Mouse (Mus musculus): ENCODE measurements around the gene Xdh. TPM values are rescaled to one million over a fixed set of nuclear protein-coding genes. Genes with fewer than 3 reads are reported as not detected.

The Xdh gene
- polyA plus RNA-seq, 1 experiment: 248 TPM

- no peak overlapping the region for H3K4me3 ChIP-seq (ENCODE audit: low read depth, low read length)
- no peak for TF ChIP-seq CTCF (IDR thresholded peaks at IDR 0.05; ENCODE audit: extremely low read depth, insufficient read length, insufficient replicate concordance, low read depth, low read length)
- TF ChIP-seq POLR2A (IDR thresholded peaks at IDR 0.05; ENCODE audit: low read depth, low read length): no peak
- H3K4me1 ChIP-seq (ENCODE audit: control insufficient read depth, insufficient read depth, insufficient read length, low read length): no peaks in the 10 kb centered on the region
- WGBS: 82% methylated on average over 12 of the region's 12 CpGs
- H3K27ac ChIP-seq (ENCODE audit: insufficient read depth, low read depth, low read length): no peak overlapping the region
- no peaks in the 10 kb centered on the region for H3K27me3 ChIP-seq (ENCODE audit: control insufficient read depth, insufficient read depth, low read length)
- peaks cover 36% of the 10 kb centered on the region for H3K36me3 ChIP-seq (ENCODE audit: control insufficient read depth, insufficient read depth, low read length)
Observed at GRCm38 (mm10) chr17:73883332-73883731, 66.7 kb downstream of the Xdh start.

GRCm38 (mm10) chr17:73882194-73882593, 67.8 kb downstream of the Xdh start:
- Histone ChIP-seq H3K27ac (ENCODE audit: insufficient read depth, low read depth, low read length) (no peak overlapping the region), H3K4me1 (ENCODE audit: control insufficient read depth, insufficient read depth, insufficient read length, low read length) (no peaks in the 10 kb centered on the region), H3K36me3 (ENCODE audit: control insufficient read depth, insufficient read depth, low read length) (peaks cover 36% of the 10 kb centered on the region), H3K4me3 (ENCODE audit: low read depth, low read length) (no peak overlapping the region), H3K27me3 (ENCODE audit: control insufficient read depth, insufficient read depth, low read length) (no peaks in the 10 kb centered on the region)
- TF ChIP-seq CTCF (IDR thresholded peaks at IDR 0.05; ENCODE audit: extremely low read depth, insufficient read length, insufficient replicate concordance, low read depth, low read length): peak; percentile 93; the same call in 1 of the 2 replicates
- no peak for TF ChIP-seq POLR2A (IDR thresholded peaks at IDR 0.05; ENCODE audit: low read depth, low read length)
- 14% methylated on average over 9 of the region's 9 CpGs for WGBS

- H3K4me1 ChIP-seq (ENCODE audit: control insufficient read depth, insufficient read depth, insufficient read length, low read length): no peaks in the 10 kb centered on the region
- H3K4me3 ChIP-seq (ENCODE audit: low read depth, low read length): no peak overlapping the region
- no peak overlapping the region for H3K27ac ChIP-seq (ENCODE audit: insufficient read depth, low read depth, low read length)
- peaks cover 34% of the 10 kb centered on the region for H3K36me3 ChIP-seq (ENCODE audit: control insufficient read depth, insufficient read depth, low read length)
- TF ChIP-seq CTCF (IDR thresholded peaks at IDR 0.05; ENCODE audit: extremely low read depth, insufficient read length, insufficient replicate concordance, low read depth, low read length) (no peak), POLR2A (IDR thresholded peaks at IDR 0.05; ENCODE audit: low read depth, low read length) (no peak)
- no peaks in the 10 kb centered on the region for H3K27me3 ChIP-seq (ENCODE audit: control insufficient read depth, insufficient read depth, low read length)
- WGBS: 25% methylated on average over 6 of the region's 6 CpGs
Observed at GRCm38 (mm10) chr17:73881295-73881694, 68.7 kb downstream of the Xdh start.

DNA sequence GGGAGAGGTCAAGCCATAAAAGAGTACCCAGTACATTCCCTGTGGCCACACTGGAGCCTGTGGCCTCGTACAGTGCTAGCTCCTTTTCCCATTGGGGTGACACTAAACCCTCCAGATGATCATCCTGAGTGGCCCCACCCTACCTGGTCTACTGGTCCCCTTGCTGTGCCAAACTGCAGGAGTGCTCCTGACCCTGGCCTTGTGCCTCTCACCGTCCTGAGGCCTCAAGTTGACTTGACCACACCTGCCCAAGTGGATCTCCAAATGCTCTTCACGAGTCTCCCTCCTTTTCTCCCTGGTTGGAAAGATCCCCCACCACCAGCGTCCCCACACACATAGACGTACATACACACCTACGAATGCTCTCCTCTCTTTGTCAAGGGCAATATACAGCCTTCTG, 69.7 kb downstream of the Xdh start:
- H3K27me3 ChIP-seq (ENCODE audit: control insufficient read depth, insufficient read depth, low read length): no peaks in the 10 kb centered on the region
- TF ChIP-seq POLR2A (IDR thresholded peaks at IDR 0.05; ENCODE audit: low read depth, low read length): no peak
- TF ChIP-seq CTCF (IDR thresholded peaks at IDR 0.05; ENCODE audit: extremely low read depth, insufficient read length, insufficient replicate concordance, low read depth, low read length): no peak
- no peak overlapping the region for H3K4me3 ChIP-seq (ENCODE audit: low read depth, low read length)
- 71% methylated on average over 6 of the region's 6 CpGs for WGBS
- no peak overlapping the region for H3K27ac ChIP-seq (ENCODE audit: insufficient read depth, low read depth, low read length)
- H3K4me1 ChIP-seq (ENCODE audit: control insufficient read depth, insufficient read depth, insufficient read length, low read length): no peaks in the 10 kb centered on the region
- H3K36me3 ChIP-seq (ENCODE audit: control insufficient read depth, insufficient read depth, low read length): peaks cover 26% of the 10 kb centered on the region

DNA sequence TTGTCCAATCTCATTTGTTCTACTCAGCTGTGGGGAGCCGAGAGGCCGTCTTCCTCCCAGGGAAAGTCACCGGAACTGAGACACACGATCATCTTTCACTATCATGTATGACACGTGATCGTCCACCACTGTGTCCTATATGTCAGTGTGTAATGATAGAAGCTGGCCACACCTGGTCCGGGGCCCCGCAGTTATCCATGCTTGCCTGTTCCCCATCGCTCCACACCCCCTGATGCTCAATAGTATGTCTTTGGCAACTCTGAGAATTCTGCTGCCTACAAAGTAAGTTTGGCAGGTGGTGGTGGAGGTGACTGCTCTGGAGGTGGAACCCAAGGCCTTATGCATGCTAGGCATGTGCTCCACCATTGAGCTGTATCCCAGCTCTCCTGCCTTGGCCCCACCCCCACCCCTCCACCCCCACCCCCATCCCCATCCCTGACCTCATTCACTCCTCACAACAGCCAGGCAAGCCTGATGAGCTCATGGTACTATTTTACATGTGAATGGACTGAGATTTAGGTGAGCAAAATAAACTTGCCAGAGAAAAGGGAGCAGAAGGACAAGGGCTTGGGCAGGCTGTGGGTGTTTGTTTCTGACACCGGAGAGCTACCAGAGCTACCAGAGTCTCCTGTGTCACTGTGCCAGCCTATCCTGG, 70.6 kb downstream of the Xdh start:
- no peak overlapping the region for H3K4me3 ChIP-seq (ENCODE audit: low read depth, low read length)
- peaks cover 18% of the 10 kb centered on the region for H3K36me3 ChIP-seq (ENCODE audit: control insufficient read depth, insufficient read depth, low read length)
- WGBS: 93% methylated on average over 10 of the region's 10 CpGs
- TF ChIP-seq CTCF (IDR thresholded peaks at IDR 0.05; ENCODE audit: extremely low read depth, insufficient read length, insufficient replicate concordance, low read depth, low read length) (no peak), POLR2A (IDR thresholded peaks at IDR 0.05; ENCODE audit: low read depth, low read length) (no peak)
- H3K4me1 ChIP-seq (ENCODE audit: control insufficient read depth, insufficient read depth, insufficient read length, low read length): no peaks in the 10 kb centered on the region
- H3K27me3 ChIP-seq (ENCODE audit: control insufficient read depth, insufficient read depth, low read length): no peaks in the 10 kb centered on the region
- H3K27ac ChIP-seq (ENCODE audit: insufficient read depth, low read depth, low read length): no peak overlapping the region

DNA sequence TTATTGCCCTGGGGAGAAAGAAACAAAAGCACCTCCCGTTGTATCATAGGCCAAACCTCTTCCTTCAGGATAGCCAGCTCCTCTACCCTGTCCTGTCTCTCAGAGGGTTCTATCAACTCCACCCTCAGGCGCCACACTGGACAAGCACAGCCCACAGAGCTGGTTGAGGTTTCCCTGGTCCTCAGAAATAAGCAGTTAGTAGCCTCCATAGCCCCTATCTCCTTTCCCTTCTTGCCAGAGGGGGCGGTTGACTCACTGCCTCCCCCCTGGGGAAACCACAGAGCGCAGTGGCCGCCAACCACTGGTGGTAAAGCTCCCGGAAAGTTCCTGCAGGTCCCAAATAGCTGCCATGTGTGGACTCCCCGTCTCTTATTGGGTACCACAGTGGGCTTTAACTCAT, 74.3 kb downstream of the Xdh start:
- Histone ChIP-seq H3K36me3 (ENCODE audit: control insufficient read depth, insufficient read depth, low read length) (no peaks in the 10 kb centered on the region), H3K4me3 (ENCODE audit: low read depth, low read length) (no peak overlapping the region), H3K27ac (ENCODE audit: insufficient read depth, low read depth, low read length) (no peak overlapping the region), H3K27me3 (ENCODE audit: control insufficient read depth, insufficient read depth, low read length) (no peaks in the 10 kb centered on the region), H3K4me1 (ENCODE audit: control insufficient read depth, insufficient read depth, insufficient read length, low read length) (no peaks in the 10 kb centered on the region)
- no peak for TF ChIP-seq POLR2A (IDR thresholded peaks at IDR 0.05; ENCODE audit: low read depth, low read length)
- TF ChIP-seq CTCF (IDR thresholded peaks at IDR 0.05; ENCODE audit: extremely low read depth, insufficient read length, insufficient replicate concordance, low read depth, low read length): no peak
- 72% methylated on average over 7 of the region's 7 CpGs for WGBS

- H3K4me1 ChIP-seq (ENCODE audit: control insufficient read depth, insufficient read depth, insufficient read length, low read length): no peaks in the 10 kb centered on the region
- no peaks in the 10 kb centered on the region for H3K36me3 ChIP-seq (ENCODE audit: control insufficient read depth, insufficient read depth, low read length)
- no peak for TF ChIP-seq CTCF (IDR thresholded peaks at IDR 0.05; ENCODE audit: extremely low read depth, insufficient read length, insufficient replicate concordance, low read depth, low read length)
- TF ChIP-seq POLR2A (IDR thresholded peaks at IDR 0.05; ENCODE audit: low read depth, low read length): no peak
- H3K4me3 ChIP-seq (ENCODE audit: low read depth, low read length): no peak overlapping the region
- no peaks in the 10 kb centered on the region for H3K27me3 ChIP-seq (ENCODE audit: control insufficient read depth, insufficient read depth, low read length)
- no peak overlapping the region for H3K27ac ChIP-seq (ENCODE audit: insufficient read depth, low read depth, low read length)
- WGBS: 57% methylated on average over 4 of the region's 4 CpGs
Observed at GRCm38 (mm10) chr17:73875268-73875667, 74.7 kb downstream of the Xdh start.

Data from small intestine, adult 2 months (tissue).